Mouse (Mus musculus): ENCODE results near the gene Podn.

GRCm38 (mm10) chr4:108055873-108056272, 40.4 kb downstream of the Podn start:
- TF ChIP-seq CTCF (IDR thresholded peaks at IDR 0.05; ENCODE audit: control insufficient read depth, insufficient read depth, insufficient read length) (no peak), MYOD1 (IDR thresholded peaks at IDR 0.05; ENCODE audit: control insufficient read depth, insufficient read length, low read depth) (no peak), CEBPB (IDR thresholded peaks at IDR 0.05; ENCODE audit: low read depth) (no peak), USF1 (IDR thresholded peaks at IDR 0.05; ENCODE audit: low read depth) (no peak), MYOG (IDR thresholded peaks at IDR 0.05; ENCODE audit: control insufficient read depth, extremely low read depth, insufficient read length) (no peak)
